Mouse (Mus musculus) gastrocnemius, adult 2 months (tissue): ENCODE measurements around the gene Sstr2. TPM values are rescaled to one million over a fixed set of nuclear protein-coding genes. Genes with fewer than 3 reads are reported as not detected.
"Not testable (repeated sequence)": the region's sequence is repeated elsewhere in the genome, so short reads cannot be mapped to it uniquely, and the experiment has no call there.

ENCODE experiments used
- DNase-seq: peaks from one replicate; pipeline ENCODE4 v3.0.0; 2022
- H3K27ac ChIP-seq: fragments of 200-600 bp; 2 replicates; pipeline ENCODE4 v1.8.1; 2022; ENCODE audit warnings: mild to moderate bottlenecking
- H3K4me3 ChIP-seq: fragments of 200-600 bp; 2 replicates; pipeline ENCODE4 v1.8.1; 2022; ENCODE audit warnings: mild to moderate bottlenecking, moderate library complexity
- CTCF ChIP-seq: fragments of 200-600 bp; IDR thresholded peaks from 2 replicates; pipeline ENCODE4 v1.8.1; 2022; ENCODE audit warnings: antibody characterized with exemption, mild to moderate bottlenecking, moderate library complexity
- intact Hi-C: fragments of 180-260 bp; cut with DNase I; formaldehyde crosslinking; loops from one replicate; pipeline ENCODE4 v1.15.1; 2025
- total RNA-seq, 2 experiments: library from RNA; stranded (reverse); gene quantifications; 2 replicates each; pipeline ENCODE4 v1.2.3; 2021

Gene Sstr2
- total RNA-seq, 2 experiments from 2014 or later = not detected

DNA sequence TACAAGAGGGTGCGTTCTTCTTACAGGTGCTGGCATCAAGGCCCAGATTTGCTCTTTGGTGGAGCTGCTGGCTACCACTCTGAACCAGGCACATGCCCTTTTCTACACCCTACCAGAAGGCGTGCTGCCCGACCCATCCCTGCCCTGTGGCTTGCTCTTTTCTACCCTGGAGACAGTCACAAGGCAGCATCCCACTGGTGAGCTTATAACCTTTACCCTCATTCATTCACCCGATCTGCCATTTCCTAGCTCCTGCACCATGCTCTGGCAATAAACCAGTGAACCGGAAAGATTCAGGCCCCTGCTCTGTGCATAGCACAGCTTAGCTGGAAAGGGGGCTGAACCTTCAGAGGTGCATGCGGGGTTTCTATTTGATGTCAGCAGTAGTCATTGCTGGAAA is 33.4 kb downstream of the Sstr2 start:
- no peak overlapping the region for H3K4me3 ChIP-seq
- no peak for TF ChIP-seq CTCF
- DNase-seq = no peak
- intact Hi-C loops = no loop called here
- no peak overlapping the region for H3K27ac ChIP-seq

GRCm38 (mm10) chr11:113654105-113654504 is 35.0 kb downstream of the Sstr2 start:
- Histone ChIP-seq H3K27ac (no peak overlapping the region), H3K4me3 (no peak overlapping the region)
- no peak for DNase-seq
- intact Hi-C loops = no loop called here
- no peak for TF ChIP-seq CTCF

DNA sequence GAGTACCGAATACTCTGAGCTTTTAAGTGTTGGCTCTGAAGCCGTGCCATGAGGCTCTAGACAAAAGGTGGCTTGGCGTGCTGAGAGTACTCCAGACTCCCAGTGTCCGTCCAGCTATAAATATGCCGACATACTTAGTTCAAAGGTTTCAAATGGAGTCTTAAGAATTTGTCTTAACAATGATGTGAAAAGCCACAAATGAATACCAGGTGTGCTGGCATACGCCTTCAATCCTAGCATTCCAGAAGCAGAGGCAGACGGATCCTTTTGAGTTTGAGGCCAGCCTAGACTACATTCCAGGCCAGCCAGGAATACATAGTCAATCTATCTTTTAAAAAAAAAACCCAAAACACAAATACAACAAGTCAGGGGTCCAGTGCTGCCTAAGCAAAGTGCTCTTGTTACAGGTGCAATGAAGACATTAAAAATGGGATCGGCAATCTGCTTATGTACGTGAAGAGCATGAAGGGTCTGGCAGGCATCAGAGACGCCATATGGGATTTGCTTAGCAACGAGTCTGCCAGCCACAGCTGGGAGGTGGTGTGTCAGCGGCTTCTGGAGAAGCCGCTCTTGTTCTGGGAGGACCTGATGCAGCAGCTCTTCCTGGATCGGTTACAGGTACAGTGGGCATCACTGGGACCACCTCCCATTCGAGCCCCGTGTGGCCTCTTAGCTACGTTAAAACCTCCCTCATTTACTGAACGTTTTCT is 35.6 kb downstream of the Sstr2 start:
- Histone ChIP-seq H3K4me3 (no peak overlapping the region), H3K27ac (no peak overlapping the region)
- no peak for DNase-seq
- intact Hi-C loops = no loop called here
- TF ChIP-seq CTCF = no peak

DNA sequence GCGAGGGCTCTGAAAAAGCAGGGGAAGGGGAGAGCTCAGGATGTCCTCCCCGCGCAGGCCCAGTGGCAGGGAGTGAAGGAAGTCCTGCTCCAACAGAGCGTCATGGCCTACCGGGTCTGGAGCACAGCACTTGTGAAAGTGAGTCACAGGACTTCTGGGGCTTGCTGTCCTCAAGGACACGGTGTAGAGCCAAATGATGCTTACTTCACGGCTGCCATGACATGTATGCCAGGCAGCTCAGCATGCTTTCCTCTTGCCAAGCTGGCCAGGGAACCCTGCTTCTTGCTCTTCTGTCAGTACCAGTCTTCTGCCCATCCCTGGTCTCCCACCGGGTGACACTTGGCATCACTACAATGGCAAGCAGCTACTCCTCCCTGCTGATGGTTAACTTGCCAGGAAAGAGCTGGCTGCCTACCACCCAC is 37.4 kb downstream of the Sstr2 start:
- intact Hi-C loops = no loop called here
- Histone ChIP-seq H3K27ac (peak overlapping the region; percentile 31; the same call in 1 of the 2 replicates), H3K4me3 (no peak overlapping the region)
- DNase-seq = no peak
- TF ChIP-seq CTCF = no peak

GRCm38 (mm10) chr11:113657221-113657620 is 38.1 kb downstream of the Sstr2 start:
- DNase-seq = no peak
- Histone ChIP-seq H3K4me3 (no peak overlapping the region), H3K27ac (no peak overlapping the region)
- intact Hi-C loops = no loop called here
- no peak for TF ChIP-seq CTCF

DNA sequence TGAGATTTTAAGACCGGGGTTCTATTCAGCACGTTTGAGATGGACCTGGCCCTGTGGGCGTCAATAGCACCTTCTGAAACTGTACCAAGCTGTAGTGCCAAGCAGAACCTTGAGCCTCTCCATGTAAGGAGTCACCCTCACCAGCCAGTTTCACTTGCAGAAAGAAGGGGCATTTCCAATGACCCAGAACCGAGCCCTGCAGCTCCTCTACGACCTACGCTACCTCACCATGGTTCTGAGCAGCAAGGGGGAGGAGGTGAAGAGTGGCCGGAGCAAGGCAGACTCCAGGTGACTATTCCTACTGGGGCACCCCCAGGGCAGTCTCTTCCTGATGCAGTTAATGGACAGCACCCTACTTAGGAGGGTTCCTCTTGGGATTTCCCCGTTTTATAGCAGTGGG is 39.2 kb downstream of the Sstr2 start:
- Histone ChIP-seq H3K27ac (no peak overlapping the region), H3K4me3 (no peak overlapping the region)
- no peak for DNase-seq
- intact Hi-C loops = no loop called here
- TF ChIP-seq CTCF = no peak

DNA sequence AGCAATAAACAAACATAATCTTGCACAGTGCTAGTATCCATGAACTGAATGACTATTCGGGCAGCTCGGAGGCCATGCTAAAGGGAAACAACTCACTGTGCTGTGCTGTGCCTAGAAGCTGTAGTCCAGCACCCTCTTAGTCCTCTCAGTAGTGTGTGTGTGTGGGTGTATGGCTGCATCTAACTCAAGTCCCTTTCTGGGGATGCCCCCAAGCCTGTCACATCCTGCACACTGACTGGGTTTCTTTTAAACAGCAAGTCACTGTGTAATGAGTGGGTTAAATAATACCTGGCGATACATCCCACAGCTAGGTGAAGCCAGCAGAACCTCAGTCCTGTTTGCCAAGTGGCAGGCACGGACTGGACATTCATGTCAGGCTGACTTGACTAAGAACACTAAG is 39.6 kb downstream of the Sstr2 start:
- no peak overlapping the region for H3K4me3 ChIP-seq
- DNase-seq = no peak
- intact Hi-C loops = no loop called here
- H3K27ac ChIP-seq = no peak overlapping the region
- no peak for TF ChIP-seq CTCF

DNA sequence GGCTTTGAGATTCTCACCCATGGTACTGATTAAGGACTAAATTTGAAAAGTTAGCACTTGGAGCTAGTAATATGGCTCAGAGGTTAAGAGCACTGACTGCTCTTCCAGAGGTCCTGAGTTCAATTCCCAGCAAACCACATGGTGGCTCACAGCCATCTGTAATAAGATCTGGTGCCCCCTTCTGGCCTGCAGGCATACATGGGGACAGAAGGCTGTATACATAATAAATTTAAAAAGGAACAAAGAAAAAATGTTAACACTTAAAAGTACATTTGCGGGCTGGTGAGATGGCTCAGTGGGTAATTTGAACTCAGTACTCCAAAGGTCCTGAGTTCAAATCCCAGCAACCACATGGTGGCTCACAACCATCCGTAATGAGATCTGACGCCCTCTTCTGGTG is 41.1 kb downstream of the Sstr2 start:
- H3K27ac ChIP-seq, intact Hi-C loops: not testable (repeated sequence)

DNA sequence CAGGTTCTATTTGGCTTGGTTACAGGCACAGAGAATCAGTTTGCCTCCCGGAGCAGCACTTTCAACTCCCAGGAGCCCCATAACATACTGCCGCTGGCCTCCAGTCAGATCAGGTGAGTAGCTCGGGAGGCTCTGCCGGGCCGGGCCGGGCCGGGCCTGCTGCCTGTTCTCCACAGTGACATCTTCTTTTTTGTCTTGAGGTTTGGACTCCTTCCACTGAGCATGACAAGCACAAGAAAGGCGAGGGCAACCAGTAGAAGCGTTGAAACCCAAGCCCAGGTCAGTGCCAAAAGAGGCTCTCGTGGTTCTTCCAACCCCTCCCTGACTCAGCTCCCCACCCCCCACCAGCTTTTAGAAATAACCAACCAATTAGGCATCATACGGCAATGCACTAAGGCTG is 41.8 kb downstream of the Sstr2 start:
- peak overlapping the region; percentile 79 for H3K27ac ChIP-seq
- intact Hi-C loops = no loop called here
- DNase-seq = peak; percentile 55
- TF ChIP-seq CTCF = no peak
- H3K4me3 ChIP-seq = peak overlapping the region; percentile 29

More for the DNA sequence above, 41.1 kb downstream of the Sstr2 start:
- TF ChIP-seq CTCF = peak; percentile 18
- DNase-seq, H3K4me3 ChIP-seq: not testable (repeated sequence)

GRCm38 (mm10) chr11:113661835-113662351 is 42.8 kb downstream of the Sstr2 start:
- no peak for DNase-seq
- intact Hi-C loops = no loop called here
- Histone ChIP-seq H3K4me3 (no peak overlapping the region), H3K27ac (peak overlapping the region; percentile 79)
- TF ChIP-seq CTCF = no peak

DNA sequence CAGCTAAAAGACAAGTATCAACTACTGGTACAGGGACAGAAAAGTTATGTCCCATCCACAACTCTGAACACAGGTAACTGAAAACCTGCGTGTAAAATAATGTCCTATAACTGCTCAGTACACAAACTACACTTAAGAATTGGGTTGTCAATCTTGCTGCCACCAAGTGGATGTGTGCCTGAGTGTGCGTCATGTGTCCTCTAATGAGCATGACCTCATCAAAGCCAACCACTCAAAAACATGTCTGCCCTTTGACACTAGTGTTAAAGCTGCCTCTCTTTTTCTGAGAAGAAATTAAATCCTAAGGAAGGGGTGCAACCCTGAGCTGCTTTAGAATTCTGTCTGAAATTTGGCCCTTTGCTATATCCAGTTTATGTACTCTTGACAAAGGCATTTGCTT is 45.1 kb downstream of the Sstr2 start:
- DNase-seq = no peak
- H3K4me3 ChIP-seq = no peak overlapping the region
- intact Hi-C loops = no loop called here
- H3K27ac ChIP-seq = 0 out of 2 replicates have a peak overlapping the region, but pooled peaks have one; percentile 8
- TF ChIP-seq CTCF = no peak

DNA sequence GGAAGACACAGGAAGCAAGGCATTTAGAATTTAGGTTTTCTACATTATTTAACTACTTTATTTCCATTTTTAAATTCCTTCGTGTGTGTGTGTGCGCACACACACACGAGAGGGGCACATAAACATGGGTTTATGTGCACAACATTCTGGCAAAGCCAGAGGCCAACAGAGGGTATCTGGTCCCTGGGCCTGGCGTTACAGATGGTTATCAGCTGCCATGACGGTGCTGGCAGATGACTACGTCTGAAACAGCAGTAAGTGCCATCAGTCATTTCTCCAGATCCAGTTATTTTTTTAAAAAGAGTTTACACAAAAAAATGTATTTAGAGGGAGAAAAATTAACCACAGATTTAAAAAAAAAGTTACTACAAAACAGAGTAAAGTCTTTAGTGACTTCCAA is 47.1 kb downstream of the Sstr2 start:
- no peak for DNase-seq
- TF ChIP-seq CTCF = no peak
- no peak overlapping the region for H3K27ac ChIP-seq
- intact Hi-C loops = no loop called here
- no peak overlapping the region for H3K4me3 ChIP-seq

DNA sequence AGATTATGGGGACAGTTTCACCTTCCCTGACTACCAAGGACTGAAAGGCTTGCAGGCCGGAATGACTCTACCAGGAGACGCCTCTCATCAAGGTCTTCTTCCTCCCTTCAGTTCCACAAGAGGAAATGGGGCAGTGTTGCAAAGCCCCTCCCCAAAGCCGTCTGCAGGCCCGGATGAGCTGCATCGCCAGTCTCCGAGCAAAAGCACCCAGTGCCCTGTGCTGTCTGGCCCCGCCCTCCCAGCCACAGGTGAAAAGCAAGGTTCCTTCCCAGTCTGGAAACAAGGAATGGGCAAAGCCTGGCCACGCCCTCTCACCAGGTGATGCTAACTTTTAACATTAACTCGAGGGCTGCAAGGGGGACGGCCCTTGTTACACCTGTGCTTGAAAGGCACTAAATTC is 47.5 kb downstream of the Sstr2 start:
- intact Hi-C loops = no loop called here
- TF ChIP-seq CTCF = no peak
- DNase-seq = no peak

GRCm38 (mm10) chr11:113667122-113667521 is 48.0 kb downstream of the Sstr2 start:
- no peak for TF ChIP-seq CTCF
- no peak overlapping the region for H3K4me3 ChIP-seq
- DNase-seq = no peak
- H3K27ac ChIP-seq = peak overlapping the region; percentile 57
- intact Hi-C loops = no loop called here

More for the DNA sequence above, 47.5 kb downstream of the Sstr2 start:
- H3K4me3 ChIP-seq = no peak overlapping the region
- H3K27ac ChIP-seq = peak overlapping the region; percentile 57; the same call in 1 of the 2 replicates
